Mouse (Mus musculus) midbrain, postnatal 0 days (tissue): Measurements from ENCODE around the gene Gca. TPM values are rescaled to one million over a fixed set of nuclear protein-coding genes. Genes with fewer than 3 reads are reported as not detected.

Experiments
- ATAC-seq: fragments of 200-750 bp; cut with Nextera tagmentation; 2 replicates; pipeline ENCODE4 v1.8.0; 2017; ENCODE audit warnings: moderate number of reproducible peaks, mild to moderate bottlenecking, moderate TSS enrichment, moderate library complexity; ENCODE audit not compliant: low FRiP score
- DNase-seq: peaks from one replicate; pipeline ENCODE4 v3.0.0-alpha.2; 2015; ENCODE audit warnings: low spot score
- H3K27ac ChIP-seq: fragments of 300-500 bp; sonication (generic); 2 replicates; pipeline ENCODE4 v1.5.1; 2014; ENCODE audit warnings: low read depth, mild to moderate bottlenecking, low read length, mixed read lengths
- H3K27me3 ChIP-seq: fragments of 300-500 bp; sonication (generic); 2 replicates; pipeline ENCODE4 v1.6.1; 2014; ENCODE audit warnings: low read length, control low read depth, mixed read lengths; ENCODE audit not compliant: insufficient read depth
- H3K36me3 ChIP-seq: fragments of 300-500 bp; sonication (generic); 2 replicates; pipeline ENCODE4 v1.6.1; 2014; ENCODE audit warnings: low read length, control low read depth, mixed read lengths; ENCODE audit not compliant: insufficient read depth
- H3K4me1 ChIP-seq: fragments of 300-500 bp; sonication (generic); 2 replicates; pipeline ENCODE4 v1.6.1; 2014; ENCODE audit warnings: mild to moderate bottlenecking, control low read depth, antibody characterized with exemption, low read length, mixed read lengths; ENCODE audit not compliant: insufficient read depth
- H3K4me2 ChIP-seq: fragments of 300-500 bp; sonication (generic); 2 replicates; pipeline ENCODE4 v1.6.1; 2014; ENCODE audit warnings: low read depth, mild to moderate bottlenecking, low read length, mixed read lengths; ENCODE audit not compliant: poor library complexity, severe bottlenecking
- H3K4me3 ChIP-seq: fragments of 300-500 bp; sonication (generic); 2 replicates; pipeline ENCODE4 v1.5.1; 2014; ENCODE audit warnings: low read depth, mild to moderate bottlenecking, low read length, moderate library complexity
- H3K9ac ChIP-seq: fragments of 300-500 bp; sonication (generic); replicated peaks from 2 replicates; pipeline ENCODE4 v1.6.1; 2014; ENCODE audit warnings: mild to moderate bottlenecking, low read length, moderate library complexity, mixed read lengths; ENCODE audit not compliant: poor library complexity, severe bottlenecking
- H3K9me3 ChIP-seq: fragments of 300-500 bp; sonication (generic); 2 replicates; pipeline ENCODE4 v1.6.1; 2016; ENCODE audit warnings: low read length, control low read depth
- CTCF ChIP-seq: IDR thresholded peaks from 2 replicates; pipeline ENCODE4 v1.5.1; 2016; ENCODE audit warnings: antibody characterized with exemption, mild to moderate bottlenecking
- WGBS: fragments of 180-500 bp; shearing (Covaris S2); extraction: QIAGEN DNeasy Blood & Tissue Kit; methylation state at CpG from one replicate; pipeline ENCODE4 v1.1.7; 2014; 5-methylcytosine and 5-hydroxymethylcytosine counted together
- polyA plus RNA-seq: library from polyadenylated mRNA; unstranded; fragments of >200 nt; fragmentation: Nextera tagmentation; extraction: Ambion mirVana; gene quantifications from 2 replicates; pipeline ENCODE4 v1.2.1, GENCODE M21; 2015
- total RNA-seq: library from RNA; depleted of rRNA; stranded (reverse); fragments of >200 nt; gene quantifications from 2 replicates; pipeline ENCODE4 v1.2.3, GENCODE M21; 2014

Gene Gca
- total and polyA plus RNA-seq, 2 experiments from 2014 or later: 1.2 to 3.6 TPM

DNA sequence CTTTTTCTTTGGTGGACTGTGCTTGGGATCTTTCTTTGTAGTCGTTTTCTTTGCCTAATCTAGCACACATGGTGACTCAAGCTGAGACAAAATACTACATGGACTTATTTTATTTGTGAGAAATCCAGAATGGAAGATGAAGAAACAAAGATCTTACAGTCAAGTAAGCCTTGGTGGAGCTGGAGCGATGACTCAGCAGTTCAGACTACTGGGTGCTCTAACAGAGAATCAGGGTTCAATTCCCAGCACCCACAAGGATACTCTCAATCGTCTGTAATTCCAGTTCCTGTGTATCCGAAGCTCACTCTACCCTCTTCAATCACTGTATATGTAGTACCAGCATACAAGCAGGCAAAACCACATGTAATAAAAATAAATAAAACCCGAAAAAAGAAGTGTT, 6.2 kb downstream of the Gca start:
- Histone ChIP-seq H3K4me3 (no peak overlapping the region), H3K27ac (no peak overlapping the region), H3K27me3 (no peaks in the 10 kb centered on the region), H3K4me1 (no peaks in the 10 kb centered on the region), H3K9me3 (no peaks in the 10 kb centered on the region), H3K9ac (no peak overlapping the region), H3K4me2 (no peak overlapping the region), H3K36me3 (no peaks in the 10 kb centered on the region)
- DNase-seq (no peak), ATAC-seq (no peak)
- 87% methylated on average over 5 of the region's 5 CpGs for WGBS
- TF ChIP-seq CTCF: no peak

DNA sequence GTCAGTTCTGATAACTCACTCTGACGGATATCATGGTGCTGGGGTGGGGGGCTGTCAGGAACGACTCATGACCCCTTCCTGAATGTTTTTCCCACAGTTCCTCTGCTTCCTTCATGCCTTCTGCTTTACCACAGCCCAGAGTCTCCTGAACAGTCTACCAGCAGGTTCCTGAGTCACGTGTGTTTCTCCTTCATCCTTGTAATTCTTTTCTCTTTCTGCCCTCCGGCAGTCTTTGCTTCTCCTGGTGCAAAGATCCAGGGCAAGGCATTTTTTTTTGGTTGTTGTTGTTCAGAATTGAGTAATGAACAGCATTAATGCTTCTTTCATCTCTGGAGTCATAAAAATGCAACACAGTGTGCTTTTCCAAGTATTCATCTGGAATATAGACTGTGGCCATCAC, 6.7 kb downstream of the Gca start:
- no peak for TF ChIP-seq CTCF
- ATAC-seq (no peak), DNase-seq (no peak)
- no peak overlapping the region for H3K4me2 ChIP-seq
- WGBS: 80% methylated on average over 4 of the region's 4 CpGs
- no peaks in the 10 kb centered on the region for H3K27me3 ChIP-seq
- H3K9me3 ChIP-seq: no peaks in the 10 kb centered on the region
- no peaks in the 10 kb centered on the region for H3K36me3 ChIP-seq
- H3K27ac ChIP-seq: no peak overlapping the region
- H3K4me1 ChIP-seq: no peaks in the 10 kb centered on the region
- no peak overlapping the region for H3K9ac ChIP-seq
- H3K4me3 ChIP-seq: no peak overlapping the region

DNA sequence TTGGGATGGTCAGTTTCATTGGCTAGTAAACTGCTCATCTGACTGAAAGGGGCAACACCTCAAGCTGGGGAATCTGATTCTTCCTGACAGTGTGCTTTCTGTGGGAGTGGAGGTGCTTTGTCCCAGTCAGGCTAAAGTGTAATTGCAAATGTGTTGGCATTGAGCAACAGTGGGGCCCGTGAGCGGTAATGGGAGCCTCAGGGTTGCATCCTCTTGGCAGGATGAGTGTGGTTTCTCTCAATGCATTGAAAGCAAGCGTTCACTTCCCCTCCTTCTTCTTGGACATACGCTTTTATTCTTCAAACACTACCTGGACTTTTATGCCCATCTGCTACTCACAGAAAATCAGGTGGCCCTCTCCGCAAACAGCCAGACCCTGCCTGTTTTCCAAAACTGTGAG, 8.7 kb downstream of the Gca start:
- H3K4me1 ChIP-seq: no peaks in the 10 kb centered on the region
- no peaks in the 10 kb centered on the region for H3K9me3 ChIP-seq
- no peak overlapping the region for H3K4me3 ChIP-seq
- H3K4me2 ChIP-seq: no peak overlapping the region
- no peak overlapping the region for H3K27ac ChIP-seq
- 96% methylated on average over 5 of the region's 5 CpGs for WGBS
- no peaks in the 10 kb centered on the region for H3K36me3 ChIP-seq
- TF ChIP-seq CTCF: no peak
- no peak overlapping the region for H3K9ac ChIP-seq
- no peak for ATAC-seq
- DNase-seq: no peak
- no peaks in the 10 kb centered on the region for H3K27me3 ChIP-seq

DNA sequence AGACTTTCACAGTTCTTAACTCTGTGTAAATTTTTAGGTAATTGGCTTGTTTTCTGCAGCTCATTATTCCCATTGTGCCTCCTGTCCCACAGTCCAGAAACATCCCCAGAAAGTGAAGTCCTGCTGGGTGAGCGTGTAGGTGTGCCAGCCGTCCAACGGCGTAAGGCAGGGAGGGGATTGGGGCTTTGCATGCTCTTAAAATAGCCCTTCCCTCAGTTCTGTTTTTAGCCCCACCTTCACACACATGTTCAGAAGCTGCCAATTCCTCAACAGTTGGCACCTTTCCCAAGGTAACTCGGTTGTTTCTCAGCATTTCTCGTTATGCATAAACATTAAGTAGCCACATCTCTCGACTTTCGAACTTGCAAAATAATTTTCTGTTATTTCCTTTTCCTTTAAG, 17.6 kb downstream of the Gca start:
- Histone ChIP-seq H3K4me3 (no peak overlapping the region), H3K27ac (no peak overlapping the region), H3K27me3 (no peaks in the 10 kb centered on the region), H3K4me2 (no peak overlapping the region), H3K9ac (no peak overlapping the region), H3K9me3 (no peaks in the 10 kb centered on the region), H3K36me3 (no peaks in the 10 kb centered on the region), H3K4me1 (no peaks in the 10 kb centered on the region)
- TF ChIP-seq CTCF: no peak
- DNase-seq (no peak), ATAC-seq (no peak)
- WGBS: 70% methylated on average over 8 of the region's 8 CpGs

DNA sequence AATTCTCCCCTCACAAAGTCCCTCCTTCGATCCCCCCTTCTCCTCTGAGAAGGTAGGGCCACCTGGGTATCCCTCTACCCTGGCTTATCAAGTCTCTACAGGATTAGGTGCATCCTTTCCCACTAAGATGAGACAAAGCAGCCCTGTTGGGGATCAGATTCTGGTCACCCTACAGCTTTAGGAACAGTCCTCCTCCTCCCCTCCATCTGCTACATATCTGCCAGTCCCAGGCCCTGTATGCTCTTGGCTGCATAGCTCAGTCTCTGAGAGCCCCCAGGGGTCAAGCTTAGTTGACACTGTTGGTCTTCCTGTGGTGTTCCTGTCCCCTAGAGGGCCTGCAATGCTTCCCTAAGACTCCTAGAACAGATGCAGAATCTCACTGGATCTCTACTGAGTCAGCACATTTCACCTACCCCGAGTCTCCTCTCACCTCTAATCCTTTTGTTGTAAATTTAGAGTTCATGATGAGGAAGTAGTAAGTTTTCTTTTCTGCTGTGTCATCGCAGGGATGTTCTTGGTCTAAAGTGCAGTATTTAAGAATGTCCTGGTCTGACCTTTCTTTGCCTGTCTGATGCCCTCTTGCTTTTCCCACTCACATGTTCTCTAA, 21.0 kb downstream of the Gca start:
- Histone ChIP-seq H3K4me3 (no peak overlapping the region), H3K27me3 (no peaks in the 10 kb centered on the region), H3K9ac (no peak overlapping the region), H3K4me1 (no peaks in the 10 kb centered on the region), H3K36me3 (no peaks in the 10 kb centered on the region), H3K4me2 (no peak overlapping the region), H3K27ac (no peak overlapping the region), H3K9me3 (no peaks in the 10 kb centered on the region)
- no peak for DNase-seq
- TF ChIP-seq CTCF: no peak
- ATAC-seq: no peak
- WGBS: 66% methylated on average over 3 of the region's 3 CpGs

DNA sequence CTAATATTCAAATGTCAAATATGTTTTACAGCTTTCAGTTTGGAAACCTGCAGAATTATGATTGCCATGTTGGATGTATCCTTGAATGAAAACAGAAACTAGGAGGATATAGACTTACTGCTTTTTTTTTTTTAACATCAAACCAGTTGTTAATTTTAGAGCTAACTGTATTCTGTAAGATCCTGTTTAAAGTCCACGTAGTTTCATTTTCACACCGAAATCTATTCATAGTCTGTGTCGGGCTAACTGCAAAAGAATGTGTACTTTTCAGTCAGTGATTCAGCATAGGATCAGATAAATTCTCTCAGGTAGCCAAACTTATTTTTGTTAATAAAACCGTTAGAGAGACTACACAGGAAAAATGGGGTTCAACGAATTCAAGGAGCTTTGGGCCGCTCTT, 21.8 kb downstream of the Gca start:
- DNase-seq: no peak
- no peaks in the 10 kb centered on the region for H3K36me3 ChIP-seq
- H3K4me1 ChIP-seq: no peaks in the 10 kb centered on the region
- H3K4me2 ChIP-seq: no peak overlapping the region
- TF ChIP-seq CTCF: no peak
- H3K9ac ChIP-seq: no peak overlapping the region
- no peak for ATAC-seq
- H3K4me3 ChIP-seq: no peak overlapping the region
- H3K27me3 ChIP-seq: no peaks in the 10 kb centered on the region
- no peaks in the 10 kb centered on the region for H3K9me3 ChIP-seq
- H3K27ac ChIP-seq: no peak overlapping the region
- WGBS: 91% methylated on average over 6 of the region's 6 CpGs
